Mouse (Mus musculus): ENCODE measurements at regions not wholly inside any gene's neighbourhood (a gene's known extent, or its start where the extent isn't known, plus 50 kb on each side); places are given as distances from the start of the nearest gene placed in this dataset.

DNA sequence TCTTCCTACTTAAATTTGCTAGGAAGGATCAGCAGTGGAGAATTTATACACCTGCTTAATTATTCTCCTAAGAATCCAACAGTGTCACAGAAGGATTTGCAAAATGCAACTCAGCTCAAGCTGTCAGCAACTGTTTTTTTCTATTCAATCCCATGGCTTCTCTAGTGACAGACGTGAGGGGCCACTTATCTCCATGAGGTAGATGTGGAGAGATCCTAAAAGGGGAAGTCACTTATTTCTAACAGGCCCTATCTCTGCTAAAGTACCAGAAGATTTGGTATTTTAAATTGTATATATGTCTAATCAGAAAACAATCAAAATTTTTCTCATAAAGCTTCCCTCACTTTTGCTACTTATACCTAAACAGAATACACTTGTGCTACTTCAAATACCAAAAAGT is 479.6 kb upstream of the Gpc5 start:
- Histone ChIP-seq H3K9me3 (replicated peaks; ENCODE audit: control insufficient read depth, low read length) (no peaks in the 10 kb centered on the region), H3K27ac (ENCODE audit: low read length) (no peak overlapping the region), H3K4me2 (ENCODE audit: low read depth, low read length) (no peak overlapping the region), H3K9ac (ENCODE audit: low read length) (no peak overlapping the region), H3K4me1 (ENCODE audit: control insufficient read depth, insufficient read depth, low read length) (no peaks in the 10 kb centered on the region), H3K27me3 (ENCODE audit: control insufficient read depth, insufficient read depth, low read length) (no peaks in the 10 kb centered on the region), H3K36me3 (ENCODE audit: control insufficient read depth, insufficient read depth, low read length) (no peaks in the 10 kb centered on the region), H3K4me3 (replicated peaks; ENCODE audit: low read length) (no peak overlapping the region)
- WGBS, result 58% methylated on average over 1 of the region's 1 CpGs
- no peak for ATAC-seq (ENCODE audit: insufficient read depth, low FRiP score)

DNA sequence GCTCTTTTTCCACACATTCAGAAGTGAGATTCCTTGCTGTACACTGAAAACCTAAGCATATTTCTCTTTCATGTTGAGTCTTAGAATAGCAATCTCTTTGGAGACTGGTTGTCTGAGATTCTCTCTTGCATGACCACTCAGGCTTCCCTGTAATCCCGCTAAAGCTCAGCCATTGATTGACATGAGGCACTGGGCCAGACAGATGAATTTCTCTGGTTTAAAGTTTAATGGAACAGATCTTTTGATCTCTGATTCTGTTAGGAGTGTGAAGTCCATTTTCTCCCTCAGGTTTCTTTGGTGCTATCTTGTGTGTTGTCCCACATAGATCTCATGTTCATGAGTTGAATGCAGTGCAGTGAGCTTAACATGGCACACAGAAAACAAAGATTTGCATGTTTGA is 435.4 kb upstream of the Gpc5 start:
- no peak for ATAC-seq (ENCODE audit: insufficient read depth, low FRiP score)
- Histone ChIP-seq H3K4me2 (ENCODE audit: low read depth, low read length) (no peak overlapping the region), H3K4me3 (replicated peaks; ENCODE audit: low read length) (no peak overlapping the region), H3K36me3 (ENCODE audit: control insufficient read depth, insufficient read depth, low read length) (no peaks in the 10 kb centered on the region), H3K27me3 (ENCODE audit: control insufficient read depth, insufficient read depth, low read length) (no peaks in the 10 kb centered on the region), H3K27ac (ENCODE audit: low read length) (no peak overlapping the region), H3K9me3 (replicated peaks; ENCODE audit: control insufficient read depth, low read length) (no peaks in the 10 kb centered on the region), H3K4me1 (ENCODE audit: control insufficient read depth, insufficient read depth, low read length) (no peaks in the 10 kb centered on the region), H3K9ac (ENCODE audit: low read length) (no peak overlapping the region)
- 67% methylated on average over 1 of the region's 1 CpGs for WGBS

DNA sequence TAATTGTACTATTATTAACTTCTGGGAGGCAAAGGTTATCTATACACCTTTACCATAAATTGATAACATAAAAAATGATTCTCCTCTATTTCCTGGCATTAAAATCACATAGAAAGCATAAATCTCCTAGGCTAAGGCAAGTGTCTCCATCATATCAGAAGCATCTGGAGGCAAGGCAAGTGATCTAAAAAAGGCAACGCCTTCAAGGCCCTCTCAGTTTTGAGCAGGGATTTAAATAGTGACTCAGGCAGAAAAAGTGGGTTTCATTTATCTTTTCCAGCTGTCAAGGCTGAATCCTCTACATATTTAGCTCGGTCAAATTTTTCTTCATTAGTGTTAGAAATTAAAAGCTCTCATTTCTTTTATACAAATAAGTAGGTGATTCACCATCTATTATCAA is 430.0 kb upstream of the Gpc5 start:
- H3K9me3 ChIP-seq (replicated peaks; ENCODE audit: control insufficient read depth, low read length), result no peaks in the 10 kb centered on the region
- no peaks in the 10 kb centered on the region for H3K4me1 ChIP-seq (ENCODE audit: control insufficient read depth, insufficient read depth, low read length)
- H3K27ac ChIP-seq (ENCODE audit: low read length), result no peak overlapping the region
- H3K4me3 ChIP-seq (replicated peaks; ENCODE audit: low read length), result no peak overlapping the region
- no peak for ATAC-seq (ENCODE audit: insufficient read depth, low FRiP score)
- no peaks in the 10 kb centered on the region for H3K36me3 ChIP-seq (ENCODE audit: control insufficient read depth, insufficient read depth, low read length)
- H3K27me3 ChIP-seq (ENCODE audit: control insufficient read depth, insufficient read depth, low read length), result no peaks in the 10 kb centered on the region
- H3K4me2 ChIP-seq (ENCODE audit: low read depth, low read length), result no peak overlapping the region
- no peak overlapping the region for H3K9ac ChIP-seq (ENCODE audit: low read length)
- 52% methylated on average over 2 of the region's 2 CpGs for WGBS

DNA sequence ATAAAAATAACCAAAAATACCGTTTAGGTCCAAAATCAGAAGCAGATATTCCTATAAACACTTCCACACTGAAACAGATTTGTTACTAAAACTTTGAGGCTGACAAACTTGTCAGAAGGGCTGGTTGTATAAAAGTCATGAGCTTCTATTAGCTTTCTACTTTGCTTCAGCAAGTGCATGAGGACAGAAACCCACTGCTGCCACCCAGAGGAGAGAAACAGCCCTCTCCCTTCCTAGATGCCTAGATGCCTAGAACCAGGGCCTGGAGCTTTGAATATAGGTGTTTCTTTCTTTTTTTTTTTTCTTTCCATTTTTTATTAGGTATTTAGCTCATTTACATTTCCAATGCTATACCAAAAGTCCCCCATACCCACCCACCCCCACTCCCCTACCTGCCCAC is 406.9 kb upstream of the Gpc5 start:
- WGBS, result 48% methylated on average over 1 of the region's 1 CpGs
- Histone ChIP-seq H3K27ac (ENCODE audit: low read length) (no peak overlapping the region), H3K4me2 (ENCODE audit: low read depth, low read length) (no peak overlapping the region), H3K27me3 (ENCODE audit: control insufficient read depth, insufficient read depth, low read length) (no peaks in the 10 kb centered on the region), H3K4me3 (replicated peaks; ENCODE audit: low read length) (no peak overlapping the region), H3K9me3 (replicated peaks; ENCODE audit: control insufficient read depth, low read length) (no peaks in the 10 kb centered on the region), H3K4me1 (ENCODE audit: control insufficient read depth, insufficient read depth, low read length) (no peaks in the 10 kb centered on the region), H3K9ac (ENCODE audit: low read length) (no peak overlapping the region), H3K36me3 (ENCODE audit: control insufficient read depth, insufficient read depth, low read length) (no peaks in the 10 kb centered on the region)
- ATAC-seq (ENCODE audit: insufficient read depth, low FRiP score), result no peak

DNA sequence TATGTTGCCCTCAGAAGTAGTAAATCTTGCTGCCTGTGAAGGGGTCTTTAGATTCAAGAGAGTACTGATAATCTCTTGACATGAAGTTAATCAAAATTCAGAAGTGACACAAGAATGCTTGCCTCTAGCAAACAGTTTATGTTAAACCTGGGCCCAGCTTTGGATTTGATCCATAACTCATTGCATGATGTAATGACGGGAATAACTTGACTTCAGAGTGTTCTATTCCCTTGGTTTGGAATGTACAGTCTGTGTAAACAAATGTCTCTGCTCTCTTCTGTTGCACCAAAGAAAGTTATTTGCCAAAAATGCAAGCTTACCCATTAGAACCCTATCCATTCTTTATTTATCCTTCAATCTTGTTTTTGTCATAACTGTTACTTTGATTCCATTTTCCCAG is 397.1 kb upstream of the Gpc5 start:
- no peak for ATAC-seq (ENCODE audit: insufficient read depth, low FRiP score)

DNA sequence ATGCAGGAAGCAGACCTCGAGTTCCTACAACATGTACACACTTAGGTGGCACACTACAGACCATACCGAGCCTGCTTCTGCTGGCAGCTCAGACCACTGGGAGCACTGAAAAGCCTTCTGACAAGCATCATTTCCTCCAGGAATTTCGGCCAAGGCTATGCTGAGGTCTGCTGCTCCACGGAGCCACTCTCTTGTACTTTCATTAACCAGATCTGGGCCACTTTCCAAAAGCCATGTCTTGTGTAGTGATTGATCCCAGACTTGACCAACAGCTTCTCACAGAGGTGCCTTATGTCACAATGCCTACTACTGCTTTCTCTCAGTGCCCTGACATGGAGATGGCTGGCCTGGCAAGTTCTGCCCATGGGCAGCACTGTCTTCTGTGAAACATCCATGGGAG is 394.5 kb upstream of the Gpc5 start:
- no peak overlapping the region for H3K27ac ChIP-seq (ENCODE audit: low read length)
- H3K4me2 ChIP-seq (ENCODE audit: low read depth, low read length), result no peak overlapping the region
- H3K9me3 ChIP-seq (replicated peaks; ENCODE audit: control insufficient read depth, low read length), result no peaks in the 10 kb centered on the region
- no peak for ATAC-seq (ENCODE audit: insufficient read depth, low FRiP score)
- no peak overlapping the region for H3K4me3 ChIP-seq (replicated peaks; ENCODE audit: low read length)
- WGBS, result 66% methylated on average over 4 of the region's 4 CpGs
- H3K36me3 ChIP-seq (ENCODE audit: control insufficient read depth, insufficient read depth, low read length), result no peaks in the 10 kb centered on the region
- no peaks in the 10 kb centered on the region for H3K4me1 ChIP-seq (ENCODE audit: control insufficient read depth, insufficient read depth, low read length)
- no peaks in the 10 kb centered on the region for H3K27me3 ChIP-seq (ENCODE audit: control insufficient read depth, insufficient read depth, low read length)
- H3K9ac ChIP-seq (ENCODE audit: low read length), result no peak overlapping the region

More for the DNA sequence above, 397.1 kb upstream of the Gpc5 start:
- H3K4me3 ChIP-seq (replicated peaks; ENCODE audit: low read length), result no peak overlapping the region
- H3K4me2 ChIP-seq (ENCODE audit: low read depth, low read length), result no peak overlapping the region
- no peak overlapping the region for H3K27ac ChIP-seq (ENCODE audit: low read length)
- H3K9me3 ChIP-seq (replicated peaks; ENCODE audit: control insufficient read depth, low read length), result no peaks in the 10 kb centered on the region
- H3K4me1 ChIP-seq (ENCODE audit: control insufficient read depth, insufficient read depth, low read length), result no peaks in the 10 kb centered on the region
- no peaks in the 10 kb centered on the region for H3K27me3 ChIP-seq (ENCODE audit: control insufficient read depth, insufficient read depth, low read length)
- no peaks in the 10 kb centered on the region for H3K36me3 ChIP-seq (ENCODE audit: control insufficient read depth, insufficient read depth, low read length)
- 22% methylated on average over 1 of the region's 1 CpGs for WGBS
- H3K9ac ChIP-seq (ENCODE audit: low read length), result no peak overlapping the region

DNA sequence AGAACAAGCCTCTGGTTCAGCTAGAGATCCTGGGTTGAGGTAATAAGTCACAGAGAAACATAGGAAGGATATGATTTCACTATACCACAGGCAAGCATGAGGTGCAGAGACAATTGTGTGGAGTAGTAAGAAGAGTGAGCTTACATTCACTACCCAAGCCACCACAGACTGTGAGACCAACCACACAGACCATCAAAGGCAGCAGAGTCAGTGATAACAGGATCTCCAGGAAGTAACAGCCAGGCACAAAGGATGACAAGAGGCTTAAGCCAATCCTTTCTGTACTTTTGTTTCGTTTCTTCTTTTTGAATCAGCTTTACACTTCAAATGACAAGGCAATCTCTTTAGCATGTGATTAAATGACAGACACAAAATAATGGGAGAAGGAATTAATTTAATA is 368.9 kb upstream of the Gpc5 start:
- no peak for ATAC-seq (ENCODE audit: insufficient read depth, low FRiP score)
- no peak overlapping the region for H3K4me2 ChIP-seq (ENCODE audit: low read depth, low read length)
- 44% methylated on average over 1 of the region's 1 CpGs for WGBS
- H3K9me3 ChIP-seq (replicated peaks; ENCODE audit: control insufficient read depth, low read length), result no peaks in the 10 kb centered on the region
- H3K27me3 ChIP-seq (ENCODE audit: control insufficient read depth, insufficient read depth, low read length), result no peaks in the 10 kb centered on the region
- no peaks in the 10 kb centered on the region for H3K4me1 ChIP-seq (ENCODE audit: control insufficient read depth, insufficient read depth, low read length)
- no peak overlapping the region for H3K4me3 ChIP-seq (replicated peaks; ENCODE audit: low read length)
- no peak overlapping the region for H3K27ac ChIP-seq (ENCODE audit: low read length)
- no peak overlapping the region for H3K9ac ChIP-seq (ENCODE audit: low read length)
- no peaks in the 10 kb centered on the region for H3K36me3 ChIP-seq (ENCODE audit: control insufficient read depth, insufficient read depth, low read length)

DNA sequence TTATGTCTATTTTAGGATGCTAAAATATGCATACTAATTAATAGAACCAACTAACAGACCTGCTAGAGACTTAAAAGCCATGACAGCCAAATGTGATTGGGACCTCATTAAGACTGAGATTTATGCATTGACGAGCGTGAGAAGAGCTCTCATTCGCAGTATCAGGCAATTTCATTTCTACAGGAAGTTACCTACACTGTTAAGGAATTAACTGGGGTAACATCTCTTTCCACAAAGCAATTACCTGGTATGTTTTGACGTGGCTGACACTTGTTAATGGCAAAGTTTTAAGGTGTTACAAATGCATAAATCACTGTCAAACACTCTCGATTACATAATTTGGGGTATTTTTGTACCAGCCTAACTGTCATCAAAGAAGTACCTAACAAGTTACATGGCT is 324.7 kb upstream of the Gpc5 start:
- Histone ChIP-seq H3K4me3 (replicated peaks; ENCODE audit: low read length) (no peak overlapping the region), H3K36me3 (ENCODE audit: control insufficient read depth, insufficient read depth, low read length) (no peaks in the 10 kb centered on the region), H3K9ac (ENCODE audit: low read length) (no peak overlapping the region), H3K9me3 (replicated peaks; ENCODE audit: control insufficient read depth, low read length) (no peaks in the 10 kb centered on the region), H3K4me2 (ENCODE audit: low read depth, low read length) (no peak overlapping the region), H3K27me3 (ENCODE audit: control insufficient read depth, insufficient read depth, low read length) (no peaks in the 10 kb centered on the region), H3K27ac (ENCODE audit: low read length) (no peak overlapping the region), H3K4me1 (ENCODE audit: control insufficient read depth, insufficient read depth, low read length) (no peaks in the 10 kb centered on the region)
- WGBS, result 75% methylated on average over 5 of the region's 5 CpGs
- ATAC-seq (ENCODE audit: insufficient read depth, low FRiP score), result no peak

DNA sequence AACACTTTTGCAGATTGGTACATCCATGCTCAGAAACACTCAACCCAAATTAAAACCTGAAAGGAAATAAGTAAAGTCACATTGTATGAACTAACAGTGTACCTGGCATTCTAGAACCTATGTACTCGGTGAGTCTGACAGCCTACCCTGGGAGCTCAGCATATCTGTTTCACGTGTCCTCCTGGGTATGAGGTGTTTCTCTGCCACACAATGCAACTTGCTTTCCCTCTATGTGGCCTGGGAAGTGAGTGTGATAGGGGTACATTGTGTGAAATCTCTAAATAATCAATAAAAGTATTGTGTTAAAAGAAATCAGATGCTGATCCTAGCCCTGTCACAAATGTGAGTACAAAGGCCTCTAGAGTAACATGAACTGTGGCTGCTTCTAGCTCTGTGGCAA is 315.3 kb upstream of the Gpc5 start:
- H3K4me1 ChIP-seq (ENCODE audit: control insufficient read depth, insufficient read depth, low read length), result no peaks in the 10 kb centered on the region
- no peak overlapping the region for H3K9ac ChIP-seq (ENCODE audit: low read length)
- no peak for ATAC-seq (ENCODE audit: insufficient read depth, low FRiP score)
- no peak overlapping the region for H3K27ac ChIP-seq (ENCODE audit: low read length)
- no peak overlapping the region for H3K4me3 ChIP-seq (replicated peaks; ENCODE audit: low read length)
- H3K36me3 ChIP-seq (ENCODE audit: control insufficient read depth, insufficient read depth, low read length), result no peaks in the 10 kb centered on the region
- H3K27me3 ChIP-seq (ENCODE audit: control insufficient read depth, insufficient read depth, low read length), result no peaks in the 10 kb centered on the region
- H3K9me3 ChIP-seq (replicated peaks; ENCODE audit: control insufficient read depth, low read length), result no peaks in the 10 kb centered on the region
- H3K4me2 ChIP-seq (ENCODE audit: low read depth, low read length), result no peak overlapping the region
- 69% methylated on average over 2 of the region's 2 CpGs for WGBS

DNA sequence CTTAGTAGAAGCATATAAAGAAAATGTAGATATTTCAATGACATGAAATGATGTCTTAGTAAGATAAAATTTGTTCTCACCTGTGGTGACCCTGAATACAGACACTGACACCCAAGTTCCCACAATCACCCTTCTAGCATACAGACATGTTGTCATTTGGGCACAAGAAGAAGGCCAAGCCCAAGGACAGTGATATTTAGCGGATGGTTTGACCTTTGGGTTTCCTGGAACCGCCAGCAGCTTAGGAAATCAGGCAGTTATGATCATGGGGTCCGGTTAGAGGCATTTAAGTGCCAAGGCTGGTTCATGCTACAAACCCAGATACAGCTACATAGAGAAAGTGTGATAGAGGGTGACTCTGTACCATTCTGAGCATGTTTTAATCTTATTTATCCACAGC is 310.2 kb upstream of the Gpc5 start:
- Histone ChIP-seq H3K36me3 (ENCODE audit: control insufficient read depth, insufficient read depth, low read length) (no peaks in the 10 kb centered on the region), H3K9me3 (replicated peaks; ENCODE audit: control insufficient read depth, low read length) (no peaks in the 10 kb centered on the region), H3K4me2 (ENCODE audit: low read depth, low read length) (no peak overlapping the region), H3K27ac (ENCODE audit: low read length) (no peak overlapping the region), H3K27me3 (ENCODE audit: control insufficient read depth, insufficient read depth, low read length) (no peaks in the 10 kb centered on the region), H3K9ac (ENCODE audit: low read length) (no peak overlapping the region), H3K4me1 (ENCODE audit: control insufficient read depth, insufficient read depth, low read length) (no peaks in the 10 kb centered on the region), H3K4me3 (replicated peaks; ENCODE audit: low read length) (no peak overlapping the region)
- ATAC-seq (ENCODE audit: insufficient read depth, low FRiP score), result no peak
- 84% methylated on average over 3 of the region's 3 CpGs for WGBS
